Mouse (Mus musculus) embryonic facial prominence, embryonic 13.5 days (tissue): ENCODE measurements around the gene Vmp1. TPM values are rescaled to one million over a fixed set of nuclear protein-coding genes. Genes with fewer than 3 reads are reported as not detected.

Source experiments
- ATAC-seq: fragments of 200-750 bp; cut with Nextera tagmentation; 2 replicates; pipeline ENCODE4 v1.8.0; 2017; ENCODE audit warnings: low read depth; ENCODE audit not compliant: insufficient number of reproducible peaks, insufficient read depth, low FRiP score, low TSS enrichment
- H3K27ac ChIP-seq: fragments of 300-500 bp; sonication (generic); 2 replicates; pipeline ENCODE4 v1.5.1; 2015; ENCODE audit warnings: moderate library complexity, mild to moderate bottlenecking, inconsistent platforms
- H3K27me3 ChIP-seq: fragments of 300-500 bp; sonication (generic); 2 replicates; pipeline ENCODE4 v1.6.1; 2015; ENCODE audit warnings: mild to moderate bottlenecking, inconsistent platforms
- H3K36me3 ChIP-seq: fragments of 300-500 bp; sonication (generic); 2 replicates; pipeline ENCODE4 v1.6.1; 2015; ENCODE audit warnings: mild to moderate bottlenecking, inconsistent platforms
- H3K4me1 ChIP-seq: fragments of 300-500 bp; sonication (generic); 2 replicates; pipeline ENCODE4 v1.6.1; 2015; ENCODE audit warnings: inconsistent platforms
- H3K4me2 ChIP-seq: fragments of 300-500 bp; sonication (generic); 2 replicates; pipeline ENCODE4 v1.6.1; 2015; ENCODE audit warnings: moderate library complexity, mild to moderate bottlenecking, inconsistent platforms
- H3K4me3 ChIP-seq: fragments of 300-500 bp; sonication (generic); 2 replicates; pipeline ENCODE4 v1.5.1; 2015; ENCODE audit warnings: mild to moderate bottlenecking, inconsistent platforms
- H3K9ac ChIP-seq: fragments of 300-500 bp; sonication (generic); 2 replicates; pipeline ENCODE4 v1.6.1; 2015; ENCODE audit warnings: mild to moderate bottlenecking, inconsistent platforms
- H3K9me3 ChIP-seq: fragments of 300-500 bp; sonication (generic); 2 replicates; pipeline ENCODE4 v1.6.1; 2016; ENCODE audit warnings: inconsistent platforms
- WGBS: fragments of 180-500 bp; shearing (Covaris S2); methylation state at CpG from one replicate; pipeline ENCODE4 v1.1.7; 2015; ENCODE audit warnings: mixed read lengths; 5-methylcytosine and 5-hydroxymethylcytosine counted together
- polyA plus RNA-seq: library from polyadenylated mRNA; unstranded; fragments of >200 nt; fragmentation: Nextera tagmentation; extraction: Ambion mirVana; gene quantifications from 2 replicates; pipeline ENCODE4 v1.2.1, GENCODE M21; 2015

The Vmp1 gene
- 86.1 and 105 TPM in 2 replicates for polyA plus RNA-seq

GRCm38 (mm10) chr11:86683395-86684125 is at the start of gene Vmp1, which contains the start of gene Ptrh2:
Gene Vmp1 (minus strand): TSS chr11:86683836.
Gene Ptrh2 (plus strand): TSS chr11:86683985.
- Histone ChIP-seq H3K27ac (peak within 1 kb of the TSS; percentile 92), H3K4me2 (peak within 1 kb of the TSS; percentile 79), H3K4me3 (peak within 1 kb of the TSS; percentile 86), H3K27me3 (no peaks in the 10 kb centered on the region), H3K4me1 (peaks cover 23% of the 10 kb centered on the region), H3K9me3 (no peaks in the 10 kb centered on the region), H3K36me3 (peaks cover 11% of the 10 kb centered on the region), H3K9ac (peak within 1 kb of the TSS; percentile 93)
- peak; percentile 88 for ATAC-seq
- under 1% methylated on average over 56 of the region's 56 CpGs for WGBS

GRCm38 (mm10) chr11:86731443-86731842 is 47.8 kb upstream of the Vmp1 start:
- H3K27ac ChIP-seq: no peak overlapping the region
- peaks cover 58% of the 10 kb centered on the region for H3K36me3 ChIP-seq
- no peaks in the 10 kb centered on the region for H3K27me3 ChIP-seq
- no peaks in the 10 kb centered on the region for H3K9me3 ChIP-seq
- H3K4me3 ChIP-seq: no peak overlapping the region
- ATAC-seq: no peak
- no peaks in the 10 kb centered on the region for H3K4me1 ChIP-seq
- no peak overlapping the region for H3K9ac ChIP-seq
- no peak overlapping the region for H3K4me2 ChIP-seq
- 88% methylated on average over 2 of the region's 2 CpGs for WGBS

- Histone ChIP-seq H3K27ac (no peak overlapping the region), H3K9me3 (no peaks in the 10 kb centered on the region), H3K27me3 (no peaks in the 10 kb centered on the region), H3K36me3 (peaks cover 62% of the 10 kb centered on the region), H3K9ac (no peak overlapping the region), H3K4me2 (no peak overlapping the region), H3K4me1 (no peaks in the 10 kb centered on the region), H3K4me3 (no peak overlapping the region)
- ATAC-seq: no peak
Observed at GRCm38 (mm10) chr11:86725607-86726006, 42.0 kb upstream of the Vmp1 start.

- Histone ChIP-seq H3K27me3 (no peaks in the 10 kb centered on the region), H3K9ac (no peak overlapping the region), H3K4me3 (no peak overlapping the region), H3K4me2 (no peak overlapping the region), H3K27ac (no peak overlapping the region), H3K36me3 (peaks cover 65% of the 10 kb centered on the region), H3K9me3 (no peaks in the 10 kb centered on the region), H3K4me1 (no peaks in the 10 kb centered on the region)
- ATAC-seq: no peak
- 88% methylated on average over 7 of the region's 7 CpGs for WGBS
Observed at GRCm38 (mm10) chr11:86724982-86725381, 41.3 kb upstream of the Vmp1 start.

GRCm38 (mm10) chr11:86724004-86724403 is 40.4 kb upstream of the Vmp1 start:
- H3K4me3 ChIP-seq: no peak overlapping the region
- H3K4me2 ChIP-seq: no peak overlapping the region
- no peaks in the 10 kb centered on the region for H3K27me3 ChIP-seq
- H3K4me1 ChIP-seq: no peaks in the 10 kb centered on the region
- no peak for ATAC-seq
- H3K9ac ChIP-seq: no peak overlapping the region
- no peaks in the 10 kb centered on the region for H3K9me3 ChIP-seq
- peaks cover 67% of the 10 kb centered on the region for H3K36me3 ChIP-seq
- H3K27ac ChIP-seq: no peak overlapping the region
- 87% methylated on average over 3 of the region's 3 CpGs for WGBS

GRCm38 (mm10) chr11:86719390-86719789 is 35.8 kb upstream of the Vmp1 start:
- Histone ChIP-seq H3K9me3 (no peaks in the 10 kb centered on the region), H3K4me1 (no peaks in the 10 kb centered on the region), H3K4me2 (no peak overlapping the region), H3K27me3 (no peaks in the 10 kb centered on the region), H3K9ac (no peak overlapping the region), H3K36me3 (peaks cover 72% of the 10 kb centered on the region), H3K4me3 (no peak overlapping the region), H3K27ac (no peak overlapping the region)
- no peak for ATAC-seq
- 92% methylated on average over 8 of the region's 8 CpGs for WGBS

GRCm38 (mm10) chr11:86718369-86718768 is 34.7 kb upstream of the Vmp1 start:
- H3K27me3 ChIP-seq: no peaks in the 10 kb centered on the region
- no peak overlapping the region for H3K4me3 ChIP-seq
- H3K36me3 ChIP-seq: peaks cover 71% of the 10 kb centered on the region
- 96% methylated on average over 3 of the region's 3 CpGs for WGBS
- H3K9ac ChIP-seq: no peak overlapping the region
- H3K4me1 ChIP-seq: no peaks in the 10 kb centered on the region
- no peak for ATAC-seq
- no peak overlapping the region for H3K27ac ChIP-seq
- H3K4me2 ChIP-seq: no peak overlapping the region
- no peaks in the 10 kb centered on the region for H3K9me3 ChIP-seq

- no peak overlapping the region for H3K9ac ChIP-seq
- H3K4me1 ChIP-seq: no peaks in the 10 kb centered on the region
- H3K27me3 ChIP-seq: no peaks in the 10 kb centered on the region
- WGBS: 86% methylated on average over 6 of the region's 6 CpGs
- H3K4me3 ChIP-seq: no peak overlapping the region
- no peak overlapping the region for H3K4me2 ChIP-seq
- no peaks in the 10 kb centered on the region for H3K9me3 ChIP-seq
- ATAC-seq: no peak
- peaks cover 70% of the 10 kb centered on the region for H3K36me3 ChIP-seq
- no peak overlapping the region for H3K27ac ChIP-seq
Observed at GRCm38 (mm10) chr11:86717306-86718065, 33.9 kb upstream of the Vmp1 start.

- ATAC-seq: no peak
- Histone ChIP-seq H3K4me1 (no peaks in the 10 kb centered on the region), H3K9me3 (no peaks in the 10 kb centered on the region), H3K4me2 (no peak overlapping the region), H3K27me3 (no peaks in the 10 kb centered on the region), H3K4me3 (no peak overlapping the region), H3K9ac (no peak overlapping the region), H3K36me3 (peaks cover 75% of the 10 kb centered on the region), H3K27ac (no peak overlapping the region)
Observed at GRCm38 (mm10) chr11:86714606-86715005, 31.0 kb upstream of the Vmp1 start.

- Histone ChIP-seq H3K9me3 (no peaks in the 10 kb centered on the region), H3K9ac (no peak overlapping the region), H3K27me3 (no peaks in the 10 kb centered on the region), H3K36me3 (peaks cover 89% of the 10 kb centered on the region), H3K27ac (no peak overlapping the region), H3K4me1 (no peaks in the 10 kb centered on the region), H3K4me3 (no peak overlapping the region), H3K4me2 (no peak overlapping the region)
- WGBS: 93% methylated on average over 4 of the region's 4 CpGs
- no peak for ATAC-seq
Observed at GRCm38 (mm10) chr11:86701151-86701550, 17.5 kb upstream of the Vmp1 start.

- Histone ChIP-seq H3K27ac (no peak overlapping the region), H3K27me3 (no peaks in the 10 kb centered on the region), H3K4me2 (no peak overlapping the region), H3K9me3 (no peaks in the 10 kb centered on the region), H3K4me3 (no peak overlapping the region), H3K36me3 (peaks cover 82% of the 10 kb centered on the region), H3K4me1 (no peaks in the 10 kb centered on the region), H3K9ac (no peak overlapping the region)
- ATAC-seq: no peak
- 86% methylated on average over 4 of the region's 4 CpGs for WGBS
Observed at GRCm38 (mm10) chr11:86695461-86695860, 11.8 kb upstream of the Vmp1 start.

- Histone ChIP-seq H3K36me3 (peaks cover 77% of the 10 kb centered on the region), H3K4me3 (no peak overlapping the region), H3K27me3 (no peaks in the 10 kb centered on the region), H3K4me2 (no peak overlapping the region), H3K4me1 (no peaks in the 10 kb centered on the region), H3K9ac (no peak overlapping the region), H3K9me3 (no peaks in the 10 kb centered on the region), H3K27ac (no peak overlapping the region)
- 85% methylated on average over 2 of the region's 2 CpGs for WGBS
- ATAC-seq: no peak
Observed at GRCm38 (mm10) chr11:86692546-86692945, 8.9 kb upstream of the Vmp1 start.
